Mouse (Mus musculus): Measurements from ENCODE around the gene R3hdm4.

Gene R3hdm4

DNA sequence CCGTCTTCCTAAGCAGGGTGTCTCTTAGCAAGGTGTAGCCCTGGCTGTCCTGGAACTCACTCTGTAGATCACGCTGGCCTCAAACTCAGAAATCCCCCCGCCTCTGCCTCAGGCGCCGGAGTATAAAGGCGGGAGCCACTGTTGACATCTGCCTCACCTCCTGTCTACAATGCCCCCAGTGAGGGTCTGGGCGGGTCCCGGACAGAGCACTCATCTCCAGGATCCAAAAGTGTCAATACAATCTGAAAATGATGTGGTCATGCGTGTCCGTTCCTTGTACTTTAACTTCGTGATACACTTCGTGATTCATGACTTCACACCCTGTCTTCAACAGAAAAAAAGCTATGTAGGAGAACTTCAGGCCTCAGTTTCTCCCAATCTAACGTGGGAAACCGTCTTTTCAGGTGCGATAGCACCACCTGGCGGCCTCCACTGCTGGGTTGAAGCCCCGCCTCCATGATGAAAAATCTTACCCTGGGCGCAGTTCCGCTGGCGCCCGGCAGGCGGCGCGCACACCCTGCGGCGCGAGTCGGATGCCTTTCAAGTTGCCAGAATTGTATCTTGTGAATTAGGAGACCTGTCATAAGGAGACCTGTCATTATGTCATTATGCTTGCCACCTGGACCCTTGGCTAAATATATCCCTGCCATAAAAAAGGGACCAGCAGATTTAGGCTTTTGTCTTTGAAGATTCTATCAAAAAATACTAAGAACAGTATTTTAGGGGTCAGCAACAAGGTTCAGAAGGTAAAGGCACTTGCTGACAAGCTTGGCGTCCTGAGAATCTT is 4.2 kb upstream of the R3hdm4 start:
- DNase-seq (ENCODE audit: low read depth): peak; percentile 79

DNA sequence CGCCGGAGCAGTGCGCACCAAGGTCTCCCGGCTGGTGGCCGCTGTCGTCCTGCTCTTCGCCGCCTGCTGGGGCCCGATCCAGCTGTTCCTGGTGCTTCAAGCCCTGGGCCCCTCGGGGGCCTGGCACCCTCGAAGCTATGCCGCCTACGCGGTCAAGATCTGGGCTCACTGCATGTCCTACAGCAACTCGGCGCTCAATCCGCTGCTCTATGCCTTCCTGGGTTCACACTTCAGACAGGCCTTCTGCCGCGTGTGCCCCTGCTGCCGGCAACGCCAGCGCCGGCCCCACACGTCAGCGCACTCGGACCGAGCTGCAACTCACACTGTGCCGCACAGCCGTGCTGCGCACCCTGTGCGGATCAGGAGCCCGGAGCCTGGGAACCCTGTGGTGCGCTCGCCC is 564 bp upstream of the R3hdm4 start:
- no peak for DNase-seq (ENCODE audit: low read depth)

DNA sequence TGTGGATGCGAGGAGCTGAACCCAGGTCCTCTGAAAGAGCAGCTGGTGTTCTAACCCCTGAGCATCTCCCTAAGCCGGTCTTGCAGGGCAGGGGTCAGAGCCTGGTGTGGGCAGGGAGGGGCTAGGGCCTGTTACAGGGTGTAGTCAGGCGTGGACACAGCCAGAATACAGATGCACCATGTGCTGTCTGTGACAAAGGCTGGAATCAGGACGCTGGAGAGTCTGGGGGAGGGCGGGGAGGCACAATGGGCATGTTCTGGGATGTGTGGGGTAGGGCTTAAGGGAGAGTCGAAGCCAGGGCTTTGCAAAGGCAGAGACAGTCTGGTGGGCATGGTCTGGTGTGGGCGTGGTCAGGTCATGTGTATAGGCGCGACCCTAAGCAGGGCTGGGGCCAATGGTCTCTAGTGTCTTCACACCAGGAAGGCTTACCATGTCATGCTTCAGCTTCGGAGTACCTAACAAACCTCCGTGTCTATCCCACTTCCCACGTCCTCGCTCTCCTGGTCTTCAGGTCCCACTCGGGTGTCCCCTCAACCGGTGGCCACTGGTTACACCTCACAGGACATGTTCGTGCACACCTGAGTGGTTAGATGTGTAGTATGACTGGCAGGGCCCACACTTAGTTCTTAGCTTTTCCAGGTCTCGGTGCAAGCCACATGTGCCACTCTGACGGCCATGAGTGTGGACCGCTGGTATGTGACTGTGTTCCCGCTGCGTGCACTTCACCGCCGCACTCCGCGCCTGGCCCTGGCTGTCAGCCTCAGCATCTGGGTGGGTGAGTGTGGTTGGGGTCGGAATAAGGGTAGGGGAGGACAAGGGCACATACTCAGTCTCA is 735 bp downstream of the R3hdm4 start:
- DNase-seq (ENCODE audit: low read depth): no peak

DNA sequence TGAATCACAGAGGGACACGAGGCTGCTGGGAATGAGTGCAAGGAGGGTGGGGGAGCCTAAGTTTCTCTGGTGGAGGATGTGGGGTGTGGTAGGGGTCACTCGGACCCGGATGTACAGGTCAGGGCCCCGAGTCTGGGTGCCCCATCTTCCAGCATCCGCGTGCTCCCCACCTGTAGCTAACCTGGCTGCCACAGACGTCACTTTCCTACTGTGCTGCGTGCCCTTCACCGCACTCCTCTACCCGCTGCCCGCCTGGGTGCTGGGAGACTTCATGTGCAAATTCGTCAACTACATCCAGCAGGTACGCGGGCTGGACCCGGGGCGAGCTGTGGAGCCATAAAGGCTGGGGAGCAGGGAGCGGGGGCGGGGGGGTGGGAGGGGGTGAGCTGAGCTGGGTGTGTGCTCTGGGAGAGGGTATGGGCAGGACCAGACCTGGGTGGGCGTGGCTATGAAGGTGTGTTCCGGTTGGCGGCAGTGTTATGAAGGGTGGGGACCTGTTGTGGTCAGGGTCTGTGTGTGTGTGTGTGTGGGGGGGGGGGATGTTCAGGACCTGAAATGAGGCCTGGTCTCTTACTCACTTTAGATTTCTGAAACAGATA is 1.7 kb downstream of the R3hdm4 start:
- no peak for DNase-seq (ENCODE audit: low read depth)

DNA sequence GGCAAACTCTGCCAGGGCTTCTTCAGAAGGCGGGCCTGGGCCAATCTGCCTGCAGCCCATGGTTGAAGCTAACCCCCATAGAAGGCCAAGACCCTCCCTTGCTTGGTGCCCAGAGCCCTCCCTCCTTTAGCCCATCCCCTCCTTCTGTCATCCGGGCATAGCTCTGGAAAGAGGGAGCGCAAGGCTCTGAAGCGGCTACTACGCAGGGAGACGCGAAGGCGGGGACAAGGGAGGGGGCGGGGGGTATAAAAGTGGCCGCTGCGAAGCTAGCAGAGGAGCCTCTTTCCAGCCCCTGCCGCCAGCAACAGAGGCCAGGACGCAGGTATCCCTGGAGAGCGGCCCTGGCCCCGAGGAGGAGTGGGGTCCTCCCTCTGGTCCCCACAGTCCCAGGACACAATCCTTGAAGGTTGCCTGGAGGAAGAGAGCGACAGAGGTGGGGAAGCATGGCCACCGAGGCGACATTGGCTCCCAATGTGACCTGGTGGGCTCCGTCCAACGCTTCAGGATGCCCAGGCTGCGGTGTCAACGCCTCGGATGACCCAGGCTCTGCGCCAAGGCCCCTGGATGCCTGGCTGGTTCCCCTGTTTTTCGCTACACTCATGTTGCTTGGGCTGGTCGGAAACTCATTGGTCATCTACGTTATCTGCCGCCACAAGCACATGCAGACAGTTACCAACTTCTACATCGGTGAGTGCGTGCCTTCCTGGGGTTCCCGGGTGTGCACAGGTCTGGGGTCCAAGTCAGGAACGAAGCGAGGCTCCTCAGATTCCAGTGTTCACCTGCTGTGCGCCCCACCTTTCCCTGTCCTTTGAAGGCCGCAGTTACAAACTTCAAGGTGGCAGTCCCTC is 2.6 kb downstream of the R3hdm4 start:
- DNase-seq (ENCODE audit: low read depth): no peak

DNA sequence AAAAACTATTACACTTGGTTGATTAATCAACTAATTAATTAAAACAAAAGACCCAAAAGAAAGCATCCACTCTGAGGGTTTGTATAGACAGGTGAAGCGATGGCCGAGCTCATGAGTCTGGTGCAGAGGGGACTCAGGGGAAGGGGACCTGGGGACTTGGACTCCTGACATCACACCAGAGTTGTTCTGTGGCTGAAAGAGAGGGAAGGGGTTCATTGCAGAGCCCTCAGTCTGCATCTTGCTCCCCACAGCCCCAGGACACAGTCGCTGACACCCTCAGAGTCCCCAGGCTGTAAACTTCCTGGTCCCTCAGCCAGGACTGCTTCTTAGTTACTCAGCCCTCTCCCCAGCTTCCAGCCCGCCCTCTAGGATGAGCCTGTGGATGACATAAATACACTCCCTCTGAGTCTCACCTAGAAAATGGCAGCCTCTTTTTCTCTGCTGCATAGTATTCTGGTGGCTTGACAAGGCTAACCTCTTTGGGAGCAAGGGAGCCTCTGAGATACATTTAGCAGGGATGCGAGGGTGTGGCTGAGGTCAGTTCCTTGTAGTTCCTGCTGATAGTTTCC is 3.4 kb downstream of the R3hdm4 start:
- DNase-seq (ENCODE audit: low read depth): no peak

DNA sequence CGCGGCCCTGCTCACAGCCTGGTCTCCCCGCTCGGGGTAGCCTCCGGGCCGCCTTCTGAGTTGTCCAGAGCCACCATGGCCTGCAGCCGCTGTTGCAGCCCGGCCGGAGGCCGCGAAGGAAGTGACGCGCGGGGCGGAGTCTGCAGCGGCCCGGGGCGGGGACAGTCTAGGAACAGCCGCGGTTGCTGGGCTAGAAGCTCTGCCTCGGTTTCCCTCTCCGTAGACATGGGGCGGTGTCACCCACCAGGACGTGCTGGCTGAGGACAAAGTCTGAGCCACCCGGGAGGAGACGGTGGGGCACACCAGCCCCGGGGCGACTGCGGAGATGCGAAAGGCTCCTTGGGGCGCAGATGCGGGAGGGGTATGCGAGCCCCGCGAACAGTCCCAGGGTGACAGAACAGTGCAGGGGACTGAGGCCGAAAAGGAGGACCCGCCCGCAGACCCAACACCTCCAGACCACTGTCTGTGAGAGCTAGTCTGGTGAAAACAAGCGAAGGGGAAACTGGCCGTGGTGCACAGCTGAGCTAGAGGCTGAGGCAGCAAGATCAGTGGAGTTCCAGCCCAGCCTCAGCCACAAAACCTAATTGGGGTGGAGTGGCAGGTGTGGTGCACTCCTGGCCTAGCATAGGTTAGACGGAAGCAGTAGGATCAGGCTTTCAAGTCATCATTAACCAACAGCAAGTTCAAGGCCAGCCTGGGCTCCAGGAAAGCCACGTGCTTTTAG is 4.0 kb downstream of the R3hdm4 start, which contains the start of gene Kiss1r:
Gene Kiss1r, plus strand, starts transcription at position 164 of the 724 bp plus-strand sequence.
- DNase-seq (ENCODE audit: low read depth): no peak

DNA sequence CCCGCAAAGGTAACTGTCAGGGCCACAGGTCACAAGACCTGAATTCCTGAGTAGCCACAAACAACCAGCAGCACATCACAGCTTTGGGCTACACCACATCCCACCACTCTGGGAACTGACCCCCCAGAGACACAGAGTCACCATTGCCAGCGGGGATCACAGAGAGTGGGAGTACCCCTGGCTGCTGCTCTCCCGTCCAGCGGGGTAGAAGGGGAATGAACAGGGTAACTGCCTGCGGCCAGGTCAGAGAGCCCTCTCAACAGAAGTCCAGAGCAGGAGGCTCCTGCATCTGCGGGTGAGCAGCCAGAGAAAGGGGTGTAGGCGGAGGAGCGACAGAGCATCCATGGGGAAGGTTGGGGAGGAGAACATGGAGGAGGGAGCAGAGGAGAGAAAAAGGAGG is 4.9 kb downstream of the R3hdm4 start:
- DNase-seq (ENCODE audit: low read depth): no peak

DNA sequence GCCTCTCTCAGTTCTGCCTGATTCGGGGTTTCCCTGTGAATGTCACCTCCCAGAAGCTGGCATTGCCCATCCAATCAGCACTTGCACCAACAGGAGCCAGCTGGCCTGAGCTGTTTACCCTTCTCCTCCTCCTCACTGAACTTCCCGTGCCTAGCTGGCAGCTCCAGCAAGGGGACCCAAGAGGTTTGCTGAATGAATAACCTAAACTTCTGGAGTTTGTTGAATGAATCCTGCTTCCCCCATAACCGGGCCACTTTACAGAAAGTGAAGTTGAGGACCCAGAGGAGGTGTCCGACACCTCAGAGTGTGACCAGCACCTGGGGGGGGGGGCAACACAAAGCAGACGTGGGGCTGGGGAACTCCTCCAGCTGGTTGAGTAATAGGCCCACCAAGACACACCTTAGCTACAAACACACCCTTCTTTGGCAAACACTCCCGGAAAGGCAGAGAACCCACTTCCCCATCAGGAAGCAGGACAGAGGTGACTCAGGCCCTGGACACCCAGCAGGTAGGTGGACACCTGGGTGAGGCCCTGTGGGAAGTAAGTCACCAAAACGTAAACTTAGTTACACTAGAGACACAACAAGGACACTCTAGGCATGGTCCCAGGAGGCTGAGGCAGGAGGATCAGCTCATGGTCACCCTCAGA is 5.9 kb downstream of the R3hdm4 start:
- no peak for DNase-seq (ENCODE audit: low read depth)

DNA sequence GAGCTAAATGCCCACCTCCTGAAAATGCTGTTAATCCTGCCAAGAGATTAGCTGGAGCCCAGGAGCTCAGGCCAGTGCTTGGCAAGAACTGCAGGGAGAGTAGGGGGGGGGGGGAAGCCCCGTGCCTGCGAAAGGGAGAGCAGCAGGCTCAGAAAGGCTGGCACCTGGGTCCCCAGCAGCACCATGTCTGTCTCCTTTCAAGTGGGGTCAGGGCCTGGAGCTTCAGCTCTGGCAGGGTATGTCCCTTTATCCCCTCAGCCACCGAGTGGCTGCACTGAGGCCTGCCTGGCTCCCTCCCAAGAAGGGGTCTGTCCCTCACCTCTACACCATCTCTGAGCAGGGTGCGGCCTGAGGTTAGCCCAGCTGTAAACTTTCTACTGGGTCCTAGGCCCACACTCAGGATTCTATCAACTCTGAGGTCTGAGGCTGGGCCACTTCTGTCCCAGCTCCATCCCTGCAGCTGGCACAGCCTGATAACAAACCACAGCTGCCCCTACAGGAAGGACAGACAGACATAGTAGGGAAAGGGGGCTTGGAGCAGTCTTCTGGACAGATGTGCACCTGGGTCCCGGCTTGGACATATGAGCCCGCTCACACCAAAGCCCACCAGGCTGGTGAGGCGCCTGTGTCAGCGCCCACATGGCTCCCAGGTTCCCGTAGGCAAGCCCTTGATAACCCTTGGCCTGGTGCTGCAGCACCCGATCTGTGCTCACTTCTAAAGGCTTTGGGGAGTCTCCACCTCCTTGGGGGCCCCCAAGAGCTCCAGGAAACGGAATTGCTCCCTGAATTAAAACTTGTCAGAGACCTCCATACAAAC is 6.7 kb downstream of the R3hdm4 start:
- DNase-seq (ENCODE audit: low read depth): no peak

DNA sequence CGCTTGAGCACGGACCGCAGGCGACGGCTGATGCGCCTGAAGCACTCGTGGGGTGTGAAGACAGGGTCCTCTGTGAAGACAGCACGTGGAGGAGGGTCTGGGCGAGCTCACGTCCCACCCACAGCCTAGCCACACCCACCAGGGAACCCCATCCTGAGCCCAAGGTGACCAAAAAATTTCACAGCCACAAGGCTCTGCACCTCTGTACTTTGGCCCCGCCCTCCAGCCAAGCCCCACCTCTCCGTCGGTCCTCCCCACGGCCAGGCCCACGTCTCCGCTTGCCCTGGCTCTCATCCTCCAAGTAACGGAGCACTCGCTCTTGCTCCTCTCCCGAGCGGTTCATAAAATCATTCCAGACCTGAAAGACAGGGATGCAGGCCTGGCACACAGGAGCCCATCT is 8.6 kb downstream of the R3hdm4 start:
- DNase-seq (ENCODE audit: low read depth): no peak

DNA sequence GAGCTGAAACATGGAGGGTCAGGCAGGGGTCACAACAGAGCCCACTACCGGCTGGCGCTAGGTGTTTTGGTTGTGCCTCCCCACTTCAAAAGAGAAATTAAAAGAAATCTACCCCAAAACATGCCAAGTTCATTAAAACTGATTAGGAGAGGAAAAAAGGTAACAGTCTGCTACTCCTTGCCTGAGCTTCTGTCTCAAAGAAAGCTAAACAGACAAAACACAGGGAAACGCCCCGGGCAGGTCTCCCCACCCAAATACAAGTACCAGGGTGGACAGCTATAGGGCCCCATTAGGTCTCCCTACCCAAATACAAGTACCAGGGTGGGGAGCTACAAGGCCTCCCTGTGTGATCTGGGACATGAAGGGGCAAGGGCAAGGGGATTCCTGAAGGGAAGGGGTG is 10.5 kb downstream of the R3hdm4 start, which contains the start of gene Gm26602:
Gene Gm26602, plus strand, starts transcription at position 301 of the 400 bp plus-strand sequence.
- no peak for DNase-seq (ENCODE audit: low read depth)

DNA sequence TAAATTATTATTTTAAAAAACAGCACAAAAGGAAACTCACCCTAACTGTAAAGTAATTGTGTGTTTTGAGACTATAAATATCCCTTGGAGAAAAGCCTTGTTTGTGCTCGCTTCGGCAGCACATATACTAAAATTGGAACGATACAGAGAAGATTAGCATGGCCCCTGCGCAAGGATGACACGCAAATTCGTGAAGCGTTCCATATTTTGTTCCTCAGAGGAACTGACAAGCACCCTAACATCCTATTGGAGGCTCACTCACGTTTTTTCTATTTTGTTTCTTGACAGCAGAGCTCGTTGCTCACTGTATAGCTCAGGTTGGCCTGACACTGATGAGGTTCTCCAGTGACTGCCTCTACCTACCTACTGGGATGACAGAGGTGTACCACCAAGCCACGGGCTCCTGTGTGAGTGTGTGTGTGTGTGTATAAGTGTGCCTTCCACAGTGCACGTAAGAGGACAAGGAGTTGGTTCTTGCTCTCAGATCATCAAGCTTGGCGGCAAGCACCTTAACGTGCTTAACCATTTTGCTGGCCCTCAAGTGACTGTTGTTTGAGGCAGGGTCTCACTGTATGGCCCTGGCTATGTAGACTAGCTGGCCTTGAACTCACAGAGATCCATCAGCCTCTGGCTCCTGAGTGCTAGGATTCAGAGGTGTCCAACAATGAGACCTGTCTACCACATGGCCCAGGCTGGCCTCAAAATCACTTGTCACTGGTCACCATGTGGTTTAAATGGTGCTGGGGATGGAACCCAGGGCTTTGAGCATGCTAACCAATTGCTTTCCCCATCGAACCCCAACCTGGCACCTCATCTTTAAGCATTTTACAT is 11.7 kb downstream of the R3hdm4 start:
- DNase-seq (ENCODE audit: low read depth): no peak

DNA sequence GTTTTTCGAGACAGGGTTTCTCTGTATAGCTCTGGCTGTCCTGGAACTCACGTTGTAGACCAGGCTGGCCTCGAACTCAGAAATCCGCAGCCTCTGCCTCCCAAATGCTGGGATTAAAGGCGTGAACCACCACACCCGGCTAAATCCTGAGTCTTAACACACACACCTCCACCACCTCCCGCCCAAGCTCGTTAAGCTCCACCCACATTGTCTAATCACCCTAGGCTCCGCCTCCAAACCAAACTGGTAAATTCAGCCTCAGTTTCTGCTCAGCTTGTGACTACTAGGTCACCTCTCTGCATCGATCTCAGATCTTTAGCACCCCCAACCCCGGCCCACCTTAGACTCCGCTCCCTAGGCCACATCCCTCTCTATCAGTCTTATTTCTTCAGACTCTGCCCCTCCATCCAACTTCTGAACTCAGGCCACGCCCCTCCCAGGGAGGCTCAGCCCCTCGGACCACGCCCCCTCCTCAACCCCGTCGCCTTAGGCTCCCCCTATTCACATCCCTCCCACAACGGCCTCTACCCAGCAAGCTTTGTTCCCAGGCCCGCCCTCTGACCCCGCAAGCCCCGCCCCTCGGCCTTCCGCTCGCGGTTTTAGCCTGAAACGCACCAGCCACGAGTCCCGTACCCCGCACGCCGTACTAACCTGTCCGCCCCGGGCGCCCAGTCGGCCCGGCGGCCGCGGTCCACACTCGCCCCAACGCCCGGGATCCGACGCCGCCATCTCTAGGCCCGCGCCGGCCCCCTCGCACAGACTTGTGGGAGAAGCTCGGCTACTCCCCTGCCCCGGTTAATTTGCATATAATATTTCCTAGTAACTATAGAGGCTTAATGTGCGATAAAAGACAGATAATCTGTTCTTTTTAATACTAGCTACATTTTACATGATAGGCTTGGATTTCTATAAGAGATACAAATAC is 12.6 kb downstream of the R3hdm4 start, which contains the start of gene Med16:
Gene Med16, minus strand, starts transcription at position 757 of the 925 bp plus-strand sequence.
- DNase-seq (ENCODE audit: low read depth): peak; percentile 90

DNA sequence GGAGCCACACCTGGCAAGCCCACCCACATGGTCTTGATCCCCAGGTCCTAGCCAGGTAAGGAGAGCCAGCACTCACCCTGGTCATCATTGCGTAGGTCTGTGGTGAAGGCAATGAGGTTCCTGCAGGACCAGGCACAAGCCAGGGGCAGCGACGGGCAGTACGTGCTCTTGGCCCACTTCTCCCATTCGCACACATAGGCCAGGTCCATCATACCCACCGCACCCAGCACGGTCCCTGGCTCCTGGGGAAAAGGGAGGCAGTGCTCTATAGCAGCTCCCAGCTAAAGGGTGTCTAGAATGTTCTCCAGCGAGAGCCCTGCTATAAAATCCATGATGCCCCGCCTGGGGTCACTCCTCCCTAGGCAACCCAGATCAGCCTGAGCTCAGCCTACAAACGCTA is 13.6 kb downstream of the R3hdm4 start:
- DNase-seq (ENCODE audit: low read depth): no peak

DNA sequence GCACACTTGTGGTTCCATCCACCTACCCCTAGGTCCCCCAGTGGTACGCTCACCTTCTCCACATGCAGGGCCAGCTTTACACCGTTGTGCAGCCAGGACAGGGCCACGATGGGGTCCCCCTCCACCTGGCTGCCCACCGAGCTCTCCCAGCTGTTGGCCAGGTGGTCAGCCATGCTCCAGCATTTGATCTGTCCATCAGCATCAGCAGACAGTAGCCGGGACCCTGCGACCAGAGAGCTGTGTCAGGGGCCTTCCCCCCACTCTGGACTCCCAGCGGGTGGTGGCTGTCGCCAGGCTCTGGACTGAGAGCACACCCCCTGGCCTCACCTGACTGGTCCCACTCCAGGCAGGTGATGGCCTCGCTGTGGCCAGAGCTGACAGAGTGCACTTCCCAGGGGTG is 14.3 kb downstream of the R3hdm4 start:
- no peak for DNase-seq (ENCODE audit: low read depth)

DNA sequence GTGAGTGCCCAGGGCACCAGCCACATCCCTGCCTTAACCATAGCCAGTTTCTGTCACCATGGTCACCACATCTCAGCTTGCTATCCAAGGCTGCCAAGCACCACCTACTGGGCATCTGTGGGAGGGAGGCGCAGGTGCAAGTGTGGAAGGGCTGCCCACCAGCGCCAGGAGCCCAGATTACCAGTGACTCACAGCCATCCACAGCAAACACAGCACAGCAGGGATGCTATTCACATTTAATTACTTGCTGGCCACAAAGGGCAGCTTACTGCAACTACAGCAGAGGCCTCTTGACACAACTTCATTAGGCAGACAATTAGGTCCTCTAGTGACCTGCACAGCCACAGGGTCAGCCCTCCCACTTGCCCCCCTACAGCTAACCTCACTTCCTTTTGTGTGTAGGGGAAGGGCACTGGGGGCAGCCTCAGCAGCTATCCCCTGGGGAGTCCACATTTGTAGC is 20.0 kb downstream of the R3hdm4 start:
- no peak for DNase-seq (ENCODE audit: low read depth)

Measured in c-Kit-positive CD71-negative TER-119-negative erythroid progenitor cells, embryonic 14.5 days (primary cell).